ENCODE assay signal across 34 mouse cellular contexts in the genomic region with DNA sequence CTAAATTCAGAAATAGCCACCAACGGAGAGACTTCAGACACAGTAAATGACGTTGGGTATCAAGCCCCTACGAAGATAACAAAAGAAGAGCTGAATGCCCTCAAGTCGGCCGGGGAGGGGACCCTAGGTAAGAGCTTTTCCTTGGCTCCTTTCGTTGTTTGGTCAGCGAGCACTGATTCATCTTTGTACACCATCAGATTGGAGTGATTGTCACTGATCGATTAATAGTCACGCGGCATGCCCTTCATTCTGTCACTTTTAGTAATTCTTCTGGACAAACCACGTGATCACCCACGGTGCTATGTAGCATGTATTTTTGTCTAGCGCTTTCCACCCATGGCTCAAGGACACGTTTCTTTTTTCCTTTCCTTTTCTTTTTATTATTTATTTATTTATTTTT. TPM values are rescaled to one million over a fixed set of nuclear protein-coding genes. Genes with fewer than 3 reads are reported as not detected.
"Had no signal": no experiment of that assay in that cellular context is flagged by ENCODE, and none has a peak within 500 bp of the region (broad histone marks: within the 10 kb centered on the region; RNA-seq: fewer than 3 reads in every experiment).

No protein-coding gene starts in this region.

- DNase-seq: left cerebral cortex, postnatal 4 days; liver; liver, embryonic 13.5 days; liver, postnatal 0 days; lung, adult 18-20 months; lung, adult 2 months; lung, embryonic 14.5 days; lung, postnatal 10 days; lung, postnatal 14 days; lung, postnatal 36 days; midbrain, embryonic 14.5 days had no signal

- H3K27me3 ChIP-seq: limb, embryonic 12.5 days; limb, embryonic 13.5 days; limb, embryonic 15.5 days; liver, embryonic 12.5 days; liver, embryonic 13.5 days; liver, embryonic 15.5 days; lung, embryonic 15.5 days; megakaryocyte, embryonic 14.5 days; midbrain, embryonic 12.5 days; midbrain, embryonic 13.5 days; midbrain, embryonic 15.5 days had no signal

- H3K27ac ChIP-seq: left cerebral cortex, adult 2 months; limb, embryonic 10.5 days; limb, embryonic 12.5 days; limb, embryonic 13.5 days; limb, embryonic 15.5 days; liver, embryonic 12.5 days; liver, embryonic 13.5 days; liver, embryonic 14.5 days; liver, embryonic 15.5 days; lung, embryonic 15.5 days; macrophage; midbrain, embryonic 10.5 days; midbrain, embryonic 12.5 days; midbrain, embryonic 13.5 days; midbrain, embryonic 15.5 days had no signal

- H3K4me1 ChIP-seq: limb, embryonic 12.5 days; limb, embryonic 13.5 days; liver, embryonic 12.5 days; liver, embryonic 13.5 days; liver, embryonic 15.5 days; midbrain, embryonic 10.5 days; midbrain, embryonic 12.5 days; midbrain, embryonic 13.5 days; midbrain, embryonic 15.5 days had no signal

- H3K4me3 ChIP-seq: left cerebral cortex, adult 2 months; limb, embryonic 10.5 days; limb, embryonic 12.5 days; limb, embryonic 13.5 days; limb, embryonic 15.5 days; liver, embryonic 12.5 days; liver, embryonic 13.5 days; liver, embryonic 15.5 days; lung, embryonic 15.5 days; megakaryocyte, embryonic 14.5 days; midbrain, embryonic 10.5 days; midbrain, embryonic 12.5 days; midbrain, embryonic 13.5 days; midbrain, embryonic 15.5 days; myocyte had no signal

- H3K9ac ChIP-seq: limb, embryonic 12.5 days; limb, embryonic 13.5 days; limb, embryonic 15.5 days; liver, embryonic 12.5 days; liver, embryonic 13.5 days; liver, embryonic 14.5 days; liver, embryonic 15.5 days; liver, postnatal 0 days; lung, embryonic 14.5 days; lung, embryonic 15.5 days; midbrain, embryonic 12.5 days; midbrain, embryonic 13.5 days; midbrain, embryonic 15.5 days had no signal

- ATAC-seq: liver, embryonic 12.5 days; liver, postnatal 0 days; lung, postnatal 0 days; midbrain, embryonic 13.5 days; midbrain, embryonic 15.5 days; midbrain, embryonic 16.5 days had no signal

- H3K36me3 ChIP-seq: midbrain, embryonic 12.5 days had no signal

- H3K9me3 ChIP-seq: limb, embryonic 10.5 days; limb, embryonic 12.5 days; limb, embryonic 13.5 days; limb, embryonic 15.5 days; liver, embryonic 12.5 days; liver, embryonic 13.5 days; liver, embryonic 15.5 days; lung, embryonic 15.5 days; megakaryocyte, embryonic 14.5 days; midbrain, embryonic 10.5 days; midbrain, embryonic 12.5 days; midbrain, embryonic 13.5 days; midbrain, embryonic 15.5 days had no signal

- H3K4me2 ChIP-seq: limb, embryonic 12.5 days; limb, embryonic 13.5 days; limb, embryonic 15.5 days; liver, embryonic 12.5 days; liver, embryonic 13.5 days; liver, embryonic 15.5 days; lung, embryonic 14.5 days; lung, embryonic 15.5 days; midbrain, embryonic 11.5 days; midbrain, embryonic 12.5 days; midbrain, embryonic 13.5 days; midbrain, embryonic 15.5 days had no signal

RNA-seq across cellular contexts. Expression of gene Rbm44, which starts 32.7 kb away (rescaled TPM):
- total RNA-seq: left cerebral cortex, adult 2 months; left cerebral cortex, adult 8-10 months; left cerebral cortex, postnatal 14 days; left cerebral cortex, postnatal 36 days; midbrain, postnatal 0 days had no signal
- polyA plus RNA-seq: lung, adult 2 months; myocyte had no signal
